Mouse (Mus musculus) spleen, adult 2 months (tissue): ENCODE measurements at regions not wholly inside any gene's neighbourhood (a gene's known extent, or its start where the extent isn't known, plus 50 kb on each side); places are given as distances from the start of the nearest gene placed in this dataset.

ENCODE experiments used
- CTCF ChIP-seq: fragments of 200-500 bp; IDR thresholded peaks from 2 replicates; pipeline ENCODE4 v1.5.1; 2011; ENCODE audit warnings: mild to moderate bottlenecking, inconsistent platforms; ENCODE audit not compliant: insufficient read depth, insufficient read length, insufficient replicate concordance; ENCODE audit errors: extremely low read depth
- POLR2A ChIP-seq: fragments of 200-500 bp; IDR thresholded peaks from 2 replicates; pipeline ENCODE4 v1.6.1; 2011; ENCODE audit warnings: low read depth, low read length, inconsistent platforms

DNA sequence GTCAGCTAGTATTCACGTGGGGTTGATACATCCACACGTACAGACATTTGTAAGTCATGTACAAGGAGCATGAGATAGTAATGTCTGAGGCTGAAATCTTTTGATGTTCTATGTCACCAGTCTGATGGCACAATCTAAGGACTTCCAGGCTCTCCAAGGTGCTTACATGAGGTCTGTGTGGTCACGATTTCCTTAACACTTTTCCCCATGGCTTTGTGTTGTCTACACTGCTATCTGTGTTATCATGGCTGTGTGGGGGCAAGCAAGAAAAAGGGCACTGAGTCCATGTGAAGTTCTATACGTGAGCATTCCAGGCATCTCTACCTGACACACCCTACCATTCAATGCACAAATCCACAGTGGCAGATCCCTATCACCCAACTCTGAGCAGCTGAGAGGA, 123.2 kb downstream of the Ankrd50 start:
- no peak for TF ChIP-seq CTCF
- TF ChIP-seq POLR2A: no peak
